Mouse (Mus musculus): Measurements from ENCODE around the gene 2900011O08Rik.
"Not testable (repeated sequence)": the region's sequence is repeated elsewhere in the genome, so short reads cannot be mapped to it uniquely, and the experiment has no call there.

The 2900011O08Rik gene

GRCm38 (mm10) chr16:14066571-14066970, 80.2 kb downstream of the 2900011O08Rik start:
- DNase-seq (ENCODE audit: low read depth, low spot score): not testable (repeated sequence)

- DNase-seq (ENCODE audit: low read depth, low spot score): not testable (repeated sequence)
Measured at GRCm38 (mm10) chr16:14068701-14069100, 82.3 kb downstream of the 2900011O08Rik start.

GRCm38 (mm10) chr16:14070471-14071169, 84.2 kb downstream of the 2900011O08Rik start:
- DNase-seq (ENCODE audit: low read depth, low spot score): no peak

- no peak for DNase-seq (ENCODE audit: low read depth, low spot score)
Measured at GRCm38 (mm10) chr16:14082925-14083324, 96.5 kb downstream of the 2900011O08Rik start.

DNA sequence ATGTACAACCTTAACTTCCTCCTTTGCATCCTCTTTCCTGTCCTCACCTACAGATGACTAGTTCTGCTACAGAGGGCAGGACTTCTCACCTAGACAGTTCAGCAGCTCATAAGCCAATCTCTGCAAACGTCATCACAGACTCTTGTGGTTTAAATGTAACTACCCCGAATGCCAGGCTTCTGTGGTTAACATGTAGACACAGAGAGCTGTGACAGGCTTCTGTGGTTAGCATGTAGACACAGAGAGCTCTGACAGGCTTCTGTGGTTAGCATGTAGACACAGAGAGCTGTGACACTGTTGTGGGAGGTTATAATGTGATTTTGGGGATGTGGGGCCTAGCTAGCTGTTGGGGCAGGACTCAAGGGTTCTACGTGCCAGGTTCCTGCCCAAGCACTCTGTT, 101.8 kb downstream of the 2900011O08Rik start:
- DNase-seq (ENCODE audit: low read depth, low spot score): no peak

GRCm38 (mm10) chr16:14089296-14089695, 102.9 kb downstream of the 2900011O08Rik start:
- DNase-seq (ENCODE audit: low read depth, low spot score): no peak

DNA sequence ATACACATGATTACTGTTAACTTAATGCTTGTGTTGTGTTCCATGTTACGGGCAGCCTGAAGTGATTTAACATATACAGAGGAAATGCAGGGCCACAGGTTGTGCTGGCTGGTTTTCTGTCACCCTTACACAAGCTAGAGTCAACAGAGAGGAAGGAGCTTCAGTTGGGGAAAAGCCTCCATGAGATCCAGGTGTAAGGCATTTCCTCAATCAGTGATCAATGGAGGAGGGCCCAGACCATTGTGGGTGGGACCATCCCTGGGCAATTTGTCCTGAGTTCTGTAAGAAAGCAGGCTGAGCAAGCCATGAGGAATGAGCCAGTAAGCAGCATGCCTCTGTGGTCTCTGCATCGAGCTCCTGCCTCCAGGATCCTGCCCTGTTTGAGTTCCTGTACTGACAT, 105.4 kb downstream of the 2900011O08Rik start:
- no peak for DNase-seq (ENCODE audit: low read depth, low spot score)

DNA sequence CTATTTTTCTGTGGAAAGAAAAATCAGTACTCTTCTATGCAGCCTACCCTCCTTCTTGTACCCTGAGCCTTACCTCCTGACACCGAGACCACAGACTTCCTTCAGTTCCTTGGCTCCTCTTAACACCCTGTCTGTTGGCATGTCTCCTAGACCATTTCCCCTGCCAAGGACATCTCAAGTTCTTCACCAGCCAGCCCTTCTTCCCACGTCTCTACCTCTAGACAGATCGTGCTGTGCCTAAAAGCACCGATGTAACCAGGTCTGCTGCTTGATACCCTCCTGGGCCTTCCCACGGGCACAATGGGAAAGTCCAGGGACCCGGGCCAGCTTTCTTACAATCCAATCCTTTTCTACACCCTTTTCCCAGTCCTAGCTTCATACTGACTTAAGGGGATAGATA, 119.5 kb downstream of the 2900011O08Rik start:
- DNase-seq (ENCODE audit: low read depth, low spot score): no peak

GRCm38 (mm10) chr16:14109651-14110230, 123.3 kb downstream of the 2900011O08Rik start:
- no peak for DNase-seq (ENCODE audit: low read depth, low spot score)

DNA sequence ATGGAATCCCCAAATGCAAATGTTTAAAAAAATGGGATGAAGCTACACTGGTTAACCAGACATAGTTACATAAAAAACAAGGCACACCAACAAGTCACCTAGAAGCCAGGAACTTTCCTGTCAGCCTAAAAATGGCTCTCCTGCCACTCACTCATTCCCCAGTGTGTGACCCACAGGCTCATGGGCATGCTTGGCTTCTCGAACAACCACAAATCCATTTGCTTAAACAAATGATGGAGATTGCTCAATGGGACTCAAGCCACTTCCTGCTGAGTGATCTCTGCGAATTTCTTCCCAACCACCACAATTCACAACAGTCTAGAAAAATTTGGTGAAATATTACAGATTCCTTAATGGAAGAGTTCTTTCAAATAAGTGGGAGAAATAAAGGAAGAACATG, 124.5 kb downstream of the 2900011O08Rik start:
- no peak for DNase-seq (ENCODE audit: low read depth, low spot score)

DNA sequence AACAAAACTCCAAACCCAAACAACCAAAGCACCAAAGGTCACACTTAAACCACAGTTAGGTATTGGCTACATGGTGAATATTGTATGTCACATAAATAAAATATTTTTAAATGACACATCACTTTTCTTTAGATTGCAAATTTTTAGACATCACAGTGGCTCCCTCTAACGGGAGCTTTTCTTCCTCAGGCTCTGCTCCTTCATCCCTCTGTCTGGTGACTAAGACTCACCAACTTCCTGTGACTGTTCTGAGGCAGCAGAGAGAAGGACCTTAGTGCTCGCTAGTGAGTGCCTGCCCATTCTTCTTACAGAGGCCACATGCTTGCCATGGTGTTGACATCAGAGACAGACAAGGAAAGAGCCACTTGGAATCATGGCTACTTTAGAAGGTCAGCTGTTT, 125.7 kb downstream of the 2900011O08Rik start:
- DNase-seq (ENCODE audit: low read depth, low spot score): no peak

GRCm38 (mm10) chr16:14112742-14113141, 126.3 kb downstream of the 2900011O08Rik start:
- no peak for DNase-seq (ENCODE audit: low read depth, low spot score)

DNA sequence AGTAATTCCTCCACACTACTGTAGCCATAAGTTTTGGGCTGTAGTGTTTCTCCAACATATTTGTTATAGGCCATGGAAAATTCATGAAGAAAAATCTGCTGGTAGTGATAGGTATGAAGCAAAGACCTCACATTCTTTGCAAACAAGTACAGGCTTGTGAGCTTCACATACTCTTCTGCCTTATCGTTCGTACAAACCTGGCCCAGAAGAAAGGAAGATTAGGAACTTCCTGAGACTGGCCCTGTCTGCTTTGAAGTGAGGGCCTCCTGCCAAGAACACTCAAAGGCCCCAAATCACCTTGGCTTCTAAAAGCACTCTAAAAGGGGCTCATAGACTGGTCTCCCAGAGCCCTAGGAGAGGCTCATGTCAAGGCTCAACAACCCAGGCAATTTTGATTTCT, 130.9 kb downstream of the 2900011O08Rik start:
- no peak for DNase-seq (ENCODE audit: low read depth, low spot score)

- no peak for DNase-seq (ENCODE audit: low read depth, low spot score)
Measured at GRCm38 (mm10) chr16:14120941-14121340, 134.5 kb downstream of the 2900011O08Rik start.

DNA sequence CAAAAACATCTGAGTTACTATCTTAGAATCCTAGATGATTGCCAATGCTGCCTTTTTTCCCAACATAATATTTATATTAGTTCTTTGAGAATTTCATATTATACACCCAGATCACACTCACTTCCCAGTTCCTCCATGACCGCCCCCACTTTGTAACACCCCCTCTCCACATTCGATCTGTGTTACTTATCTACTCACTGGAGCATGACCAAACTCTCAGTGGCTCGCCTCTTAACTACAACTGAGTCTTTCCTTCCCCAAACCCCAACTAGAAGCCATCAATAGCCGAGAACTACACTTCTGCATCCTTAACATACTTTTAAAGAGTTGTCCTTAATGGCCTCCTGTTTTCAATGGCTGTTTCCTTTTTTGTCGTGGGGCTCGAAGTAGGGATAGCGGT, 135.2 kb downstream of the 2900011O08Rik start:
- DNase-seq (ENCODE audit: low read depth, low spot score): no peak

- DNase-seq (ENCODE audit: low read depth, low spot score): no peak
Measured at GRCm38 (mm10) chr16:14122586-14122985, 136.2 kb downstream of the 2900011O08Rik start.

DNA sequence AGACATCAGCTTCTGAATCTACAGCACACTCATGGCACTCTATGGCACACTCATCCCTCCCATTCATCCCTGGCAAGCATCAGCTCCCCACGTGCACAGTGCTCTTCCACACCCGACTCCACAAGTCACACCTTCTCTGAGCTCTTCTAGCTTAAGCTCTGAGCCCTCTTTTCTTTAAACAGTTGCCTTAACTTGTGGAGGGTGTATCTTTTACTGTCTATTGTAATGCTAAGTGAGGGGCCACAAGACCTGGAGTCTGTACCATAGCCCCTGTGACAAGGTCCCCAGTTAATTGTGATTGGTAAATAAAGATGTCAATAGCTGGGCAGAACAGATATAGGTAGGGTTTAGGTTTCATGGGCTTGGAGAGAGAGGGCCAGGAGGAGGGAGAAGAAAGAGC, 137.5 kb downstream of the 2900011O08Rik start:
- DNase-seq (ENCODE audit: low read depth, low spot score): no peak

DNA sequence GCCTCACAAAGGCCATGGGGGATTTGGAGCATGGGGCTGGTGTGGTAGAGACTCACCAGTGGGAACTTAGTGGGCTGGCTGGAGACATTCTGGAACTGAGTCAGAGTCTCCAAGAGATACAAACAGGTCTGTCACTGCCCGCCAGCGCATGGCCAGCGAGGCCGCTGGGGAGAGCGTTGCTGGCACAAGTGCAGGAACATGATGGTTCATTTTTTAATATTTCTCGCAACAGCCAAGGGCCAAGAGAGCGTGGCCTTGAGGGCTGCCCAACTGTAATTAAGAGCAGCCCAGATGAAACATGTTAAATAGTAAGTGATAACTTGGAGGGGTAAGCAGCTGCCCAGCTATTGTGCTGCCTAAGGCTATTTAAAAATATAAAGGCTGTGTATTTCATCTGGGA, 138.3 kb downstream of the 2900011O08Rik start:
- DNase-seq (ENCODE audit: low read depth, low spot score): no peak

- no peak for DNase-seq (ENCODE audit: low read depth, low spot score)
Measured at GRCm38 (mm10) chr16:14125253-14125652, 138.8 kb downstream of the 2900011O08Rik start.

DNA sequence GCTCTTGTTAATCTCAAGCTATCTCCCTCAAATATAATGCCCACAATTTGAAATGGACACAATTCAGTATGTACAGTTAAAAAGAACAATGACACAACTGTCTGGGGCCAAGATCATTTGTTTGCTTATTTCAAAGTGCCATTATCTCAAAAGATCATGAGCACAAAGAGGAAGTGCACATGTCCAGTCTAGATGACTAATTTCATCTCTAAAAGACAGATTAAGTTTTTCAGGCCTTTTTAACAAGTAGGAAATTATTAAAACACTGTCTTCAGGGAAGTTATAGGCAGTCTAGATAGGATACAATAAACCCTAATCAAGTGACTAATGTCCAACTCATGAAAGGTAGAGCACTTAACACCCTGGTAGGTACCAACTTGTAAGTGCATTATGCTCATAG, 142.6 kb downstream of the 2900011O08Rik start:
- DNase-seq (ENCODE audit: low read depth, low spot score): no peak

- DNase-seq (ENCODE audit: low read depth, low spot score): no peak
Measured at GRCm38 (mm10) chr16:14130796-14131195, 144.4 kb downstream of the 2900011O08Rik start.

GRCm38 (mm10) chr16:14131376-14131775, 145.0 kb downstream of the 2900011O08Rik start:
- DNase-seq (ENCODE audit: low read depth, low spot score): no peak

DNA sequence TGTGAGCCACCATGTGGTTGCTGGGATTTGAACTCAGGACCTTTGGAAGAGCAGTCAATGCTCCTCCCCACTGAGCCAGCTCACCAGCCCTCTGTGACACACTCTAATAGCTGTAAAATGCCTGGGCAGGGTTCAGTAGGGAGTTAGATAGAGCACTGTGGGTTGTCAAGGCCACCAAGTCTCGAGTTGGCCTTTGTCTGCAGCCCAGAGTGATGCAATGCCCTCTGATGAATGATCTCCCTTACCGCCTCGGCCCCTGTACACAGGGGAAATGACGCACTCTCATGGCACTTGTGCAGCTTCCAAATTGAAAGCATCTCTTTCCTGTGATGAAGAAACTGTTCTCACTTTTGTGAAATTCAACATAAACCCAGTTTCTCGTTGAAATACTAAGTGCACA, 145.4 kb downstream of the 2900011O08Rik start:
- DNase-seq (ENCODE audit: low read depth, low spot score): no peak

Measured in forelimb bud, embryonic 11.5 days (tissue).